Mouse (Mus musculus) forebrain, embryonic 11.5 days (tissue): ENCODE results near the gene Maea. TPM values are rescaled to one million over a fixed set of nuclear protein-coding genes. Genes with fewer than 3 reads are reported as not detected.

Source experiments
- ATAC-seq: fragments of 200-750 bp; cut with Nextera tagmentation; replicated peaks from 2 replicates; pipeline ENCODE4 v1.8.0; 2017; ENCODE audit warnings: moderate TSS enrichment; ENCODE audit not compliant: low FRiP score
- DNase-seq: peaks from one replicate; pipeline ENCODE4 v3.0.0-alpha.2; 2017; ENCODE audit warnings: low spot score
- H3K27ac ChIP-seq: fragments of 300-500 bp; sonication (generic); 2 replicates; pipeline ENCODE4 v1.5.1; 2014; ENCODE audit warnings: low read depth, low read length
- H3K27me3 ChIP-seq: fragments of 300-500 bp; sonication (generic); 2 replicates; pipeline ENCODE4 v1.6.1; 2014; ENCODE audit warnings: mild to moderate bottlenecking, low read length, mixed read lengths; ENCODE audit not compliant: control insufficient read depth, insufficient read depth
- H3K36me3 ChIP-seq: fragments of 300-500 bp; sonication (generic); 2 replicates; pipeline ENCODE4 v1.6.1; 2014; ENCODE audit warnings: mild to moderate bottlenecking, low read length, moderate library complexity, mixed read lengths; ENCODE audit not compliant: control insufficient read depth, insufficient read depth
- H3K4me1 ChIP-seq: fragments of 300-500 bp; sonication (generic); replicated peaks from 2 replicates; pipeline ENCODE4 v1.6.1; 2014; ENCODE audit warnings: low read length, mixed read lengths; ENCODE audit not compliant: control insufficient read depth, insufficient read depth
- H3K4me2 ChIP-seq: fragments of 300-500 bp; sonication (generic); 2 replicates; pipeline ENCODE4 v1.6.1; 2014; ENCODE audit warnings: low read depth, mild to moderate bottlenecking, low read length, moderate library complexity, mixed read lengths; ENCODE audit not compliant: severe bottlenecking
- H3K4me3 ChIP-seq: fragments of 300-500 bp; sonication (generic); 2 replicates; pipeline ENCODE4 v1.5.1; 2014; ENCODE audit warnings: low read depth, low read length
- H3K9ac ChIP-seq: fragments of 300-500 bp; sonication (generic); 2 replicates; pipeline ENCODE4 v1.6.1; 2014; ENCODE audit warnings: low read length
- H3K9me3 ChIP-seq: fragments of 300-500 bp; sonication (generic); 2 replicates; pipeline ENCODE4 v1.6.1; 2016; ENCODE audit warnings: low read length, mixed read lengths; ENCODE audit not compliant: control insufficient read depth
- WGBS: fragments of 180-500 bp; shearing (Covaris S2); extraction: QIAGEN DNeasy Blood & Tissue Kit; methylation state at CpG from one replicate; pipeline ENCODE4 v1.1.7; 2014; 5-methylcytosine and 5-hydroxymethylcytosine counted together
- polyA plus RNA-seq: library from polyadenylated mRNA; unstranded; fragments of >200 nt; fragmentation: Nextera tagmentation; extraction: Ambion mirVana; gene quantifications from 2 replicates; pipeline ENCODE4 v1.2.1, GENCODE M21; 2014

Maea gene
- polyA plus RNA-seq, 1 experiment from 2014 or later: 122 TPM

- DNase-seq: no peak
- no peak overlapping the region for H3K4me2 ChIP-seq
- no peak overlapping the region for H3K9ac ChIP-seq
- no peaks in the 10 kb centered on the region for H3K27me3 ChIP-seq
- H3K4me3 ChIP-seq: no peak overlapping the region
- ATAC-seq: no peak
- peaks cover 7% of the 10 kb centered on the region for H3K36me3 ChIP-seq
- no peak overlapping the region for H3K27ac ChIP-seq
- H3K4me1 ChIP-seq: no peaks in the 10 kb centered on the region
- H3K9me3 ChIP-seq: no peaks in the 10 kb centered on the region
- WGBS: 93% methylated on average over 4 of the region's 4 CpGs
These were observed 36.4 kb downstream of the Maea start for GRCm38 (mm10) chr5:33371668-33372067.

DNA sequence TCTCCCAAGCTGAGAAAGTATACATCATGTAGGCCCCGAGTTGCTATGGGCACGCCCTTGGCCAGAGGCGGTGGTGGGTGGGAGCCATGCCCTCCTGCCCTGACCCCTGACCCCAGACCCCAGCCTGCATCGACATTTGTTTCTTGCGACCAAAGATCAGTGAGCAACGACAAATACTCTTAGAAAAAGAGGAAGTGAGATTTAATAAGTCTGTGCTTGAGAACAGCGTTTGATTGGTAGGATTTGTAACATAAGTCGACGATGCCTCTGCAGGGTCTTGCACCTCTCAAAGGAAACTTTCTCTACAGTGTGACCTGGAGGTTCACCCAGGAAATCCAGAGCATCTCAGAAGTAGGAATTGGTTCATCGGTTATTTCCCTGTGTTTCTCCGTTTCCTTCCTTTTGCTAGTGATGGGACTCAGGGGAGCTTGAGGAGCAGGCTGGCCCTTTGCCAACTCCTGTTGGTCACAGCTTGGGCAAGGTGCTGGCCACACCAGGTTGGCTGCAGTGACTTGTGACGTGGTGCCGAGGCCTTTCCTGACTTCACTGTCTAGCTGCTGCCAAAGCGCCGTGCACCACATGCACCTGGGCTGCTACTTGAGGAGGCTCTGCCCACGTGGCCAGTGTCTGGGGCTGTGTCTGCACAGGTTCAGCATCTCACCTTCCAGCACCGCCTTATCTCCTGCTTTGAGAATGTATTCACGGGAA, 37.2 kb downstream of the Maea start:
- Histone ChIP-seq H3K4me3 (no peak overlapping the region), H3K27ac (no peak overlapping the region), H3K4me2 (no peak overlapping the region), H3K9ac (no peak overlapping the region), H3K36me3 (peaks cover 2% of the 10 kb centered on the region), H3K9me3 (no peaks in the 10 kb centered on the region), H3K27me3 (no peaks in the 10 kb centered on the region), H3K4me1 (no peaks in the 10 kb centered on the region)
- no peak for ATAC-seq
- WGBS: 84% methylated on average over 18 of the region's 18 CpGs
- DNase-seq: no peak

- Histone ChIP-seq H3K27me3 (no peaks in the 10 kb centered on the region), H3K36me3 (peaks cover 2% of the 10 kb centered on the region; the same call in 1 of the 2 replicates), H3K27ac (no peak overlapping the region), H3K9ac (no peak overlapping the region), H3K4me2 (peak overlapping the region; percentile 84), H3K9me3 (no peaks in the 10 kb centered on the region), H3K4me3 (peak overlapping the region; percentile 64; the same call in 1 of the 2 replicates), H3K4me1 (peaks cover 6% of the 10 kb centered on the region)
- ATAC-seq (no peak), DNase-seq (no peak)
- 73% methylated on average over 6 of the region's 6 CpGs for WGBS
These were observed 41.9 kb downstream of the Maea start for GRCm38 (mm10) chr5:33377176-33377575.

- Histone ChIP-seq H3K36me3 (peaks cover 2% of the 10 kb centered on the region; the same call in 1 of the 2 replicates), H3K27ac (peak overlapping the region; percentile 93), H3K9ac (peak overlapping the region; percentile 61), H3K9me3 (no peaks in the 10 kb centered on the region), H3K27me3 (no peaks in the 10 kb centered on the region), H3K4me3 (peak overlapping the region; percentile 64), H3K4me1 (peaks cover 6% of the 10 kb centered on the region), H3K4me2 (peak overlapping the region; percentile 84)
- ATAC-seq (peak; percentile 20), DNase-seq (no peak)
- WGBS: 1% methylated on average over 21 of the region's 21 CpGs
These were observed 42.5 kb downstream of the Maea start for GRCm38 (mm10) chr5:33377801-33378301.

DNA sequence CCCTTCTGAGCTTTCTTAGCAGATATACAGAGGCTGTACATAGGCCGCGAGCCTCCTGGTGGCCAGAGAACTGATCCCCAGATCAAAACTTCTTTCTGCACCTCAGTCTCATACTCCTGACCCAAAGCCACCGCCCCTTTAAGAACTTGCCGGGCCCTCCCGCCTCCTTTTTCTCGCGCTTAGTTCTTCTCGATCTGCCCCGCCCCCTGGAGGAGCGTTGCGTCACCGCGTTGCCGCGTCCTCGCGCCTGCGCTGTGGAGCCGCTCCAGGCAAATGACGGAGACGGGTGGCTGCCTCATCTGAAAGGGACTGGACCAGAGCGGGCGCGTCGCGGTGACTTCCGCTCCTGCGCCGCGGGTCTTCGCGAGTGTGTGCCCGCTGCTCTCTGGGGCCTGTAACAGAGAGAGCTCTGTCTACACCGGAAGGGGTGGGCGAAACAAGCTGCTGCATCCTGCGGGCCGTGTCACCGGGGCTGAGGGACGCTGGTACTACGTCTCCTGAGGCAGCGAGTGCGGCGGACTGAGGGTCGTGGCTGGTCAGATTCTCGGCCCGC, 43.1 kb downstream of the Maea start, which contains the start of gene Uvssa:
Gene Uvssa (plus strand): TSS at position 248 of the 553 bp plus-strand sequence.
- peak; percentile 100 for DNase-seq
- H3K36me3 ChIP-seq: peaks cover 2% of the 10 kb centered on the region; the same call in 1 of the 2 replicates
- no peaks in the 10 kb centered on the region for H3K9me3 ChIP-seq
- peak within 1 kb of the TSS; percentile 93 for H3K27ac ChIP-seq
- H3K4me3 ChIP-seq: peak within 1 kb of the TSS; percentile 64
- H3K27me3 ChIP-seq: no peaks in the 10 kb centered on the region
- WGBS: under 1% methylated on average over 46 of the region's 46 CpGs
- peak within 1 kb of the TSS; percentile 84 for H3K4me2 ChIP-seq
- H3K9ac ChIP-seq: peak within 1 kb of the TSS; percentile 61
- peak; percentile 98 for ATAC-seq
- peaks cover 6% of the 10 kb centered on the region for H3K4me1 ChIP-seq

DNA sequence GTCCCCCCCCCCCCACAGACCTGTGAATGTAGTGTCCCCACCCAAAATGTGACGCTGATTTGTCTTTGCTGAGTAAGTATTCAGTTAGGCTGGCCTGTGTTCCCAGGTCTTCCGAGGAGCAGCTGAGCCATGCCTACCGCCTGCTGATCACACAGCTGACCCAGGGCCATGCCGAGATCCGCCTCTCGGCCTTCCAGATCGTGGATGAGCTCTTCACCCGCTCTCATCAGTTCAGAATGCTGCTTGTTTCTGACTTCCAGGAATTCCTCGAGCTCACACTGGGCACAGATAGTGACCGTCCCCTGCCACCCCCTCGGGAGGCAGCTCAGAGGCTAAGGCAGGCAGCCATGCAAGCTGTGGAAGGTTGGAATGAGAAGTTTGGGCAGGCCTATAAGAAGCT, 52.2 kb downstream of the Maea start:
- Histone ChIP-seq H3K4me1 (no peaks in the 10 kb centered on the region), H3K9me3 (no peaks in the 10 kb centered on the region), H3K27me3 (no peaks in the 10 kb centered on the region), H3K4me3 (no peak overlapping the region), H3K9ac (no peak overlapping the region), H3K36me3 (no peaks in the 10 kb centered on the region), H3K27ac (no peak overlapping the region), H3K4me2 (no peak overlapping the region)
- DNase-seq: no peak
- 84% methylated on average over 11 of the region's 11 CpGs for WGBS
- no peak for ATAC-seq

- no peaks in the 10 kb centered on the region for H3K9me3 ChIP-seq
- H3K4me3 ChIP-seq: no peak overlapping the region
- no peak overlapping the region for H3K27ac ChIP-seq
- H3K36me3 ChIP-seq: no peaks in the 10 kb centered on the region
- peak; percentile 88 for DNase-seq
- H3K9ac ChIP-seq: no peak overlapping the region
- ATAC-seq: no peak
- 0 out of 2 replicates have a peak, but pooled peaks cover 2% of the 10 kb centered on the region for H3K4me1 ChIP-seq
- 19% methylated on average over 7 of the region's 7 CpGs for WGBS
- no peak overlapping the region for H3K4me2 ChIP-seq
- no peaks in the 10 kb centered on the region; the same call in 1 of the 2 replicates for H3K27me3 ChIP-seq
These were observed 58.5 kb downstream of the Maea start for GRCm38 (mm10) chr5:33393803-33394202.

- no peak for DNase-seq
- Histone ChIP-seq H3K36me3 (no peaks in the 10 kb centered on the region), H3K27ac (no peak overlapping the region), H3K9ac (no peak overlapping the region), H3K4me3 (no peak overlapping the region), H3K4me2 (no peak overlapping the region), H3K27me3 (no peaks in the 10 kb centered on the region; the same call in 1 of the 2 replicates), H3K9me3 (no peaks in the 10 kb centered on the region), H3K4me1 (0 out of 2 replicates have a peak, but pooled peaks cover 2% of the 10 kb centered on the region)
- WGBS: 90% methylated on average over 11 of the region's 11 CpGs
- no peak for ATAC-seq
These were observed 60.4 kb downstream of the Maea start for GRCm38 (mm10) chr5:33395693-33396092.
